Mouse (Mus musculus): ENCODE measurements around the gene Serhl. TPM values are rescaled to one million over a fixed set of nuclear protein-coding genes. Genes with fewer than 3 reads are reported as not detected.
A peak's percentile ranks its signal among the peaks of the same experiment; 100 is the strongest.
"Not testable (repeated sequence)": the region's sequence is repeated elsewhere in the genome, so short reads cannot be mapped to it uniquely, and the experiment has no call there.

Gene Serhl
- polyA plus RNA-seq, 1 experiment from 2014 or later: 20.1 TPM

DNA sequence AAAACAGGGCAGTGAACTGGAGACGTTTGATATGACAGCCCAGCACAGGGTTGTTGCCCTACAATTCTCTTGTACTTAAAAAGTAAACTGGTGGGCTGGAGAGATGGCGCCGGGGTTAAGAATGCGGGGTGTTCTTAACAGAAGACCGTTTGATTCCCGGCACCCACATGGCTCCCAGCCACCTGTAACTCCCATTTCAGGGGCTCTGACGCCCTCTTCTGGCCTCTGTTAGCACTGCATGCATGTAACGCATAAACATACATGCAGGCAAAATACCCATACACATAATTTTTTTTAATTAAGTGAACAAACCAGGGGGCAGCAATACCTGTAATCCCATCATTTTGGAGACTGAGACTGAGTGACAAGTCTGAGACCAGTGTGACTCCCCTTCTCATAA is 31.8 kb upstream of the Serhl start:
- WGBS (ENCODE audit: insufficient replicate concordance): 58% methylated on average over 8 of the region's 8 CpGs
- no peak overlapping the region for H3K4me3 ChIP-seq (replicated peaks)
- ATAC-seq (ENCODE audit: low read depth) (no peak), DNase-seq (no peak)
- H3K4me2 ChIP-seq: no peak overlapping the region
- no peak overlapping the region for H3K27ac ChIP-seq
- peaks cover 29% of the 10 kb centered on the region for H3K4me1 ChIP-seq (replicated peaks)
- no peak overlapping the region for H3K9ac ChIP-seq
- no peaks in the 10 kb centered on the region for H3K36me3 ChIP-seq
- H3K9me3 ChIP-seq (replicated peaks): no peaks in the 10 kb centered on the region
- peaks cover 48% of the 10 kb centered on the region for H3K27me3 ChIP-seq

DNA sequence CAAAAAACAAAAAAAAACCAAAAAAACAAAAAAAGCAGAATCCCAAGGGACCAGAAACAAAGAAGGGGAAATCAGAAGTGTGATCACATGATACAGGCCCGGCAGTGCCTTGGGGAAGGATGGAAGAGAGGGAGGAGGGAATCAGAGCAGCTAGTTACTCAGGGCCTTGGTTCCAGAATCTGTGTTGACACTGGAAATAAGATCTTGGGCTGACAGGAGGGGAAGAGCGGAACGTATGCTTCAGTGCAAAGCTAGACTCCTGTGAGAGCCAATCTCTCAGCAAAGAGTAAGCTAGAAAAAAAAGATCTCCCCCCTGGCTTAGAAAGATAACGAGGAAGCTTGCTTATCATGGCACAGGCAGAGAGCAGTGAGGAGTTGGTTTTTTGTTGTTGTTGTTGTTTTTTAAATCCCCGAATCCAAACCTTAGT is 30.1 kb upstream of the Serhl start:
- no peak overlapping the region for H3K4me3 ChIP-seq (replicated peaks)
- H3K9me3 ChIP-seq (replicated peaks): no peaks in the 10 kb centered on the region
- WGBS (ENCODE audit: insufficient replicate concordance): 7% methylated on average over 5 of the region's 5 CpGs
- DNase-seq: peak; percentile 32
- no peaks in the 10 kb centered on the region for H3K36me3 ChIP-seq
- H3K27ac ChIP-seq: no peak overlapping the region
- peaks cover 42% of the 10 kb centered on the region for H3K27me3 ChIP-seq
- peak; percentile 62 for ATAC-seq (ENCODE audit: low read depth)
- no peak overlapping the region for H3K9ac ChIP-seq
- H3K4me1 ChIP-seq (replicated peaks): peaks cover 29% of the 10 kb centered on the region
- H3K4me2 ChIP-seq: no peak overlapping the region

DNA sequence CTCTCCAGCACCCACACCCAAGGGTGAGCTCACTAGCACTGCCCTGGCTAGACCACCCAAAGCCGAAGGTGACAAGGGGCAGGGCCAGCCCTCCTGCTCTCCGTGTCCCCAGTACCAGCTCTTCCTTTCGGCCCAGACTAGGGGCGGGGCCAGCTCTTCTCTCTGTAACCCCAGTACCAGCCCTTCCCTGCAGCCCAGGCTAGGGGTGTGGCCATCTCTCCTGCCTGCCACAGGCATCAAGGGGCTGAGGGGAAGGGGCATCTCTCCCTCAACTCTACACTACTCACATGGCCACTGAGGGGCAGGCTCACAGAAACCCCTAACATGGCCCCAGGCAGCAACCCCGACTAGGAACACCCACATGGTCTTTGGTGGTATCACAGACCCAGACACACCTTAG is 27.6 kb upstream of the Serhl start:
- Histone ChIP-seq H3K4me1 (replicated peaks) (peaks cover 24% of the 10 kb centered on the region), H3K27me3 (peaks cover 25% of the 10 kb centered on the region), H3K4me3 (replicated peaks) (no peak overlapping the region), H3K9me3 (replicated peaks) (no peaks in the 10 kb centered on the region), H3K9ac (no peak overlapping the region), H3K4me2 (no peak overlapping the region), H3K36me3 (no peaks in the 10 kb centered on the region), H3K27ac (no peak overlapping the region)
- ATAC-seq (ENCODE audit: low read depth) (peak; percentile 59), DNase-seq (peak; percentile 29)
- 15% methylated on average over 5 of the region's 5 CpGs for WGBS (ENCODE audit: insufficient replicate concordance)

DNA sequence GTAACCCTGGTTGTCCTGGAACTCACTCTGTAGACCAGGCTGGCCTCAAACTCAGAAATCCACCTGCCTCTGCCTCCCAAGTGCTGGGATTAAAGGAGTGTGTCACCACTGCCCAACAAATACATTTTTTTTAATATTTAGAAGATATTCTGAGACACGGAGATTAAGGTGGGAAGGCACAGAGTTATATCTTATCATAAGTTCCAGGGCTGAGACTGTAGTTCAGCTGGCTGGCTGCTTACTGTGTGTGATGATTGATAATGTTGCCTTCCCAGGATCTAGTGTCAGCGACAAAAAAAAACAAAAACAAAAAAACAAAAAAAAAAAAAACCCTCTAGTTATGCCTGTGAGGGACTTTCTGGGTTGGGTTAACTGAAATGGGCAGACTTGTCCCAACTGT is 26.7 kb upstream of the Serhl start:
- H3K4me2 ChIP-seq; H3K36me3 ChIP-seq; H3K27ac ChIP-seq; DNase-seq; H3K4me3 ChIP-seq (replicated peaks); ATAC-seq (ENCODE audit: low read depth); H3K9me3 ChIP-seq (replicated peaks); H3K9ac ChIP-seq: not testable (repeated sequence)
- 37% methylated on average over 2 of the region's 2 CpGs for WGBS (ENCODE audit: insufficient replicate concordance)
- peaks cover 16% of the 10 kb centered on the region for H3K27me3 ChIP-seq
- peaks cover 18% of the 10 kb centered on the region for H3K4me1 ChIP-seq (replicated peaks)

DNA sequence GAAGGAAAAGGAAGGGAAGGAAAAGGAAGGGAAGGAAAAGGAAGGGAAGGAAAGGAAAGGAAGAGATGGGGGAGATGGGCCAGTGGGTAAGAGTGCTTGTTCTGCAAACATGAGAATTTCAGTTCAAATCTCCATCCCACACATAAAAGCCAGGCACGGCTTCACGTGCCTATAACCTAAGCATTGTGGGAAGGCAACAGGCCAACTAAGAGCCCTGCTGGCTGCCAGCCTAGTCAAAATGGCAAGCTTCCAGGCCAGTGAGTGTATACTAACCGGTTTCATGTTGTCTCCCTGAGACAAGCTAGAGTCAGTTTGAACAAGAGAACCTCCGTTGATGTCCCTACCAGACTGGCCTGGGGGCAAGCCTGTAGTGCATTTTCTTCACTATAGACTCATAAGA is 23.8 kb upstream of the Serhl start:
- Histone ChIP-seq H3K4me3 (replicated peaks) (no peak overlapping the region), H3K9me3 (replicated peaks) (no peaks in the 10 kb centered on the region), H3K4me2 (no peak overlapping the region), H3K9ac (no peak overlapping the region), H3K27me3 (0 out of 2 replicates have a peak, but pooled peaks cover 5% of the 10 kb centered on the region), H3K4me1 (replicated peaks) (peaks cover 9% of the 10 kb centered on the region), H3K27ac (no peak overlapping the region), H3K36me3 (no peaks in the 10 kb centered on the region)
- 76% methylated on average over 4 of the region's 4 CpGs for WGBS (ENCODE audit: insufficient replicate concordance)
- DNase-seq (no peak), ATAC-seq (ENCODE audit: low read depth) (no peak)

DNA sequence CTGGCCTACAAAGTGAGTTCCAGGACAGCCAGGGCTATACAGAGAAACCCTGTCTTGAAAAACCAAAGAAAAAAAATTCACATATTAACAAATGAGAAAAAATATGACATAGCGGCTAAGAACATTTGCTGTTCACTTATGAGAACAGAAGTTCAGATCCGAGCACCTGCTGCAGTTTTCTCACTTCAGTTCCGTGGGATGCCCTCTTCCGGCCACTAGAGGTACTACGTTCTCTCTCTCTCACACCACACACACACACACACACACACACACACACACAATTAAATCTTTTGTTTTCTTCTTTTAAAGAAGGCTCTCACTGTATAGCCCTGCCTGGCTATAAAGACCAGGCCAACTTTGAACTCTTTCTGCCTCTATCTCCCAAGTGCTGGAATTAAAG is 21.0 kb upstream of the Serhl start:
- Histone ChIP-seq H3K4me1 (replicated peaks) (no peaks in the 10 kb centered on the region), H3K27me3 (no peaks in the 10 kb centered on the region), H3K9me3 (replicated peaks) (no peaks in the 10 kb centered on the region), H3K27ac (no peak overlapping the region), H3K36me3 (no peaks in the 10 kb centered on the region), H3K4me2 (no peak overlapping the region), H3K4me3 (replicated peaks) (no peak overlapping the region), H3K9ac (no peak overlapping the region)
- DNase-seq (no peak), ATAC-seq (ENCODE audit: low read depth) (no peak)
- WGBS (ENCODE audit: insufficient replicate concordance): 82% methylated on average over 5 of the region's 5 CpGs

DNA sequence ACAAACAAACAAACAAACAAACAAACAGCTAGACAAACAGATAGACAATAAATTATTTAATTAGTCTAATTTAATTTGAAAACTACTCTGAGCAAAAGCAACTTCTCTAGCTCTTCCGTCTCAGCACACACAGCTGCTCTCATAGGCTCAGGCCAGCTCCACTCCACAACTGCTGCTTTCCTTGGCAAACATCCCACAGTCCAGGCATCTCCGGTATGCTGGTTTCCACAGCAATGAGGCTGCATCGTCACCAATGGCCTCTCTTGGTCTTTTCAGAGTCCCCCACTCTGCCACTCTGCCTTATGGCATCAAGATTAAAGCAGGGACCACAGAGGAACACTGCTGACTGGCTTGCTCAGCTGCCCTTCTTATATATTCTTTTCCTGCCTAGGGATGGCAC is 18.4 kb upstream of the Serhl start:
- Histone ChIP-seq H3K9ac (no peak overlapping the region), H3K27me3 (peaks cover 22% of the 10 kb centered on the region), H3K4me3 (replicated peaks) (no peak overlapping the region), H3K9me3 (replicated peaks) (no peaks in the 10 kb centered on the region), H3K4me2 (no peak overlapping the region), H3K36me3 (no peaks in the 10 kb centered on the region), H3K4me1 (replicated peaks) (0 out of 2 replicates have a peak, but pooled peaks cover 1% of the 10 kb centered on the region), H3K27ac (no peak overlapping the region)
- ATAC-seq (ENCODE audit: low read depth) (no peak), DNase-seq (no peak)
- 70% methylated on average over 3 of the region's 3 CpGs for WGBS (ENCODE audit: insufficient replicate concordance)

DNA sequence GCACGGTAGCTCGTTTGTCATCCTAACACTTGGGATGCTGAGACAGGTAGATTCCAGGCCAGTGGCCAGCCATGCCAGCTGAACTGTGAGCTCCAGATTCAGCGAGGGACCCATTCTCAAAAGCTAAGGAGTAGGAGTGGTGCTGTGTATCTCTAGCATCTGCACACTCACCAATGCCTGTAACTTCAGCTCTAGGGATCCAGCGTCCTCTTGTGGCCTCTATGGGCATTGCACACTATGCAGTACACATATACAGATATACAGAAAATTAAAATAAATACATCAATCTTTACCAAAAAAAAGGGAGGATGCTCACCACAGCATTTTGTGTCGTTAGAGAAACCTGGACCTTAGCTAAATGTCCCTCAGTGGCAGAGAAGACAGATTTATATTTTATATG is 17.6 kb upstream of the Serhl start:
- H3K27me3 ChIP-seq: peaks cover 30% of the 10 kb centered on the region
- H3K27ac ChIP-seq: no peak overlapping the region
- no peak overlapping the region for H3K9ac ChIP-seq
- 0 out of 2 replicates have a peak, but pooled peaks cover 4% of the 10 kb centered on the region for H3K4me1 ChIP-seq (replicated peaks)
- ATAC-seq (ENCODE audit: low read depth) (no peak), DNase-seq (no peak)
- H3K9me3 ChIP-seq (replicated peaks): no peaks in the 10 kb centered on the region
- H3K4me3 ChIP-seq (replicated peaks): no peak overlapping the region
- no peak overlapping the region for H3K4me2 ChIP-seq
- no peaks in the 10 kb centered on the region for H3K36me3 ChIP-seq
- 67% methylated on average over 5 of the region's 5 CpGs for WGBS (ENCODE audit: insufficient replicate concordance)

DNA sequence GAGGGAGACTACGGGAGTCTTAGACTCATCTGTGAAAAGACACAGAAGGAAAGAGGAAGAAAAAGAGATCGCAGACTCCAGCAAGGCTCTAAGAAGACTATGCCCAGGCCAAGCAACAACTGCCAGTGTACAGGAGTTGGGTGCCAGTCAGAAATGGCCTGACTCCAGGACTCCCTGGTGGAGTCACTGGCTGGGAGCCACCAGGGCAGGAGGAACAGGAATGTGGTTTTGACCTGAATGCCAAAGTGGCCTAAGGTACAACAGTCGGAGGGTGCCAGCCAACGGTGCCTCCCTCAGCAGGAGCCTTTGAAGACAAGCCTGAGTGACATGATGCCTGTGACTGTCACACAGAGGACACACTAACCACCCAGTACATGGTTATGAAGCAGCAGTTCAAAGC is 15.1 kb upstream of the Serhl start:
- Histone ChIP-seq H3K4me2 (no peak overlapping the region), H3K4me1 (replicated peaks) (0 out of 2 replicates have a peak, but pooled peaks cover 4% of the 10 kb centered on the region), H3K9ac (no peak overlapping the region), H3K9me3 (replicated peaks) (no peaks in the 10 kb centered on the region), H3K27me3 (peaks cover 41% of the 10 kb centered on the region), H3K27ac (no peak overlapping the region), H3K36me3 (no peaks in the 10 kb centered on the region), H3K4me3 (replicated peaks) (no peak overlapping the region)
- no peak for ATAC-seq (ENCODE audit: low read depth)
- 70% methylated on average over 4 of the region's 4 CpGs for WGBS (ENCODE audit: insufficient replicate concordance)
- no peak for DNase-seq

DNA sequence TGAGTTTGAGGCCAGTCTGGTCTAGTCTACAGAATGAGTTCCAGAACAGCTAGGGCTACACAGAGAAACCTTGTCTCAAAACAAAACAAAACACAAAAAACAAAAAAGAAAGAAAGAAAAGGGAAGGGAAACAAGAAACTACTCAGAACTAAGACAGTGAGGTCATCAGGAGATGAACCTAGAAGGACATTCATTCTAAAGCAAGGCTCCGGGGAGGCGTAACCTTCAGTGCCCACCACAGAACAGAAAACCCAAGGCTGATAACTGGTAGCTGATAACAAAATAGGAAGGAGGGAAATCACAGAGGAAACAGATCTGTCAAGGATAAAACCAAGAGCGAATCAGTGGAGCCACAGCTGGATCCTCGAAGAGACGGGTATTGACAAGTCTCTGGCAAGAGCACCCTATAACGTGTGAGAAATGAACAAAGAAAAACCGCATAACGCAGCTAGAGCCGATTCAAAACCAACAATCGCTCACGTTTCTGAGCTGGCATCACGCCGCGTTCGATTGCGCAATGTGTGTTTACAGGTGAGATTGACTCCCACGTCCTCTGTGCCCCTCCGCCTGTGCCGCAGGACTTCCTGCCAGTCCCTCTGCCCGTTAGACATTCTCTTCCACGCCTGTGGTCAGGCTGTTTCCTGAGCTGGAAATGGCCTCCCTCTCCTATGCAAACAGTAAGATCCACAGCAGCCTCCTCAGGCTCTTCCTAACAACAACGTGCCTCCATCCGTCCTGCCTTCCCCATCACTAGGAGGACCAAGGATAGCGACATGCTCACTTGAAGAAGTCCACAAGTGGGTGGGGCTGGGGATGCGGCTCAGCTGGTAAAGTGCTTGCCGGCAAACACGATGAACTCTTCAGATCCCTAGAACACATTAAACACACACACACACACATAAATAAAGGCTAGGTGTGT is 13.4 kb upstream of the Serhl start:
- WGBS (ENCODE audit: insufficient replicate concordance): 11% methylated on average over 27 of the region's 27 CpGs

DNA sequence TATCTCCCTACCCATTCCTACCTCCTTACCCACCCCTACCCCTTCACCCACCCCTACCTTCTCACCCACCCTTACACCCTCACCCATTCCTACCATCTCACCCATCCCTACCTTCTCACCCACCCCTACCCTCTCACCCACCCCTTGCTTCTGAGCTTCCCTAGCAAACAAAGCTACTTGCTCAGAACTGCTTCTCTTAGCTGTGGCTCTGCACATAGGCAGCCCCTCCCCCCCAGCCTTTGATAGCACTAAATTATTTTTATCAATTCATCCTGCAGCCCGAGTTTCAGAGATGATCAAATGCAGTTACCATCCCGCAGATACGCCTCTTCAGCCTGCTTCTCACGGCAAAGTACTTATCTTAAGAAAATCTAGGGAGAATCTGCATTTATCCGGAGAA is 5.8 kb upstream of the Serhl start:
- Histone ChIP-seq H3K4me2 (no peak overlapping the region), H3K4me1 (replicated peaks) (peaks cover 28% of the 10 kb centered on the region), H3K9me3 (replicated peaks) (no peaks in the 10 kb centered on the region), H3K36me3 (no peaks in the 10 kb centered on the region), H3K4me3 (replicated peaks) (no peak overlapping the region), H3K27me3 (peaks cover 3% of the 10 kb centered on the region; the same call in 1 of the 2 replicates), H3K9ac (no peak overlapping the region), H3K27ac (no peak overlapping the region)
- WGBS (ENCODE audit: insufficient replicate concordance): 59% methylated on average over 5 of the region's 5 CpGs
- DNase-seq: no peak
- no peak for ATAC-seq (ENCODE audit: low read depth)

More for the DNA sequence above, 13.4 kb upstream of the Serhl start:
- Histone ChIP-seq H3K36me3 (no peaks in the 10 kb centered on the region), H3K9ac (no peak overlapping the region), H3K4me3 (replicated peaks) (no peak overlapping the region), H3K4me2 (peak overlapping the region; percentile 35), H3K27me3 (peaks cover 41% of the 10 kb centered on the region), H3K9me3 (replicated peaks) (no peaks in the 10 kb centered on the region), H3K4me1 (replicated peaks) (0 out of 2 replicates have a peak, but pooled peaks cover 4% of the 10 kb centered on the region), H3K27ac (no peak overlapping the region)
- DNase-seq: no peak
- no peak for ATAC-seq (ENCODE audit: low read depth)
